Mouse (Mus musculus): ENCODE results near the gene Gm5615. TPM values are rescaled to one million over a fixed set of nuclear protein-coding genes. Genes with fewer than 3 reads are reported as not detected.

Gene Gm5615
- not detected in 2 replicates for polyA plus RNA-seq (2014; fragmentation: Nextera tagmentation; extraction: Ambion mirVana)

GRCm38 (mm10) chr9:36541863-36542262 is at the start of gene Gm5615:
TSS of gene Gm5615 (minus strand) at chr9:36541963.
- Histone ChIP-seq H3K27me3 (replicated peaks; ENCODE audit: control insufficient read depth, insufficient read depth, low read length) (no peaks in the 10 kb centered on the region), H3K4me2 (ENCODE audit: low read depth, low read length) (no peak within 1 kb of the TSS), H3K9ac (ENCODE audit: low read depth, low read length) (no peak within 1 kb of the TSS), H3K4me3 (ENCODE audit: low read depth, low read length) (no peak within 1 kb of the TSS), H3K9me3 (ENCODE audit: control insufficient read depth, low read length) (no peaks in the 10 kb centered on the region), H3K36me3 (ENCODE audit: control insufficient read depth, insufficient read depth, low read length) (no peaks in the 10 kb centered on the region), H3K27ac (replicated peaks; ENCODE audit: low read depth, low read length) (no peak within 1 kb of the TSS), H3K4me1 (ENCODE audit: control insufficient read depth, insufficient read depth, low read length) (no peaks in the 10 kb centered on the region)
- DNase-seq (ENCODE audit: low spot score), result no peak
- ATAC-seq (ENCODE audit: low read depth), result no peak
- 95% methylated on average over 2 of the region's 2 CpGs for WGBS

- no peak for DNase-seq (ENCODE audit: low spot score)
Observed at GRCm38 (mm10) chr9:36582535-36582934, 40.8 kb upstream of the Gm5615 start, which contains the start of gene Gm17689. TSS of gene Gm17689 (minus strand) at chr9:36582635.

GRCm38 (mm10) chr9:36504211-36504610 is 37.6 kb downstream of the Gm5615 start:
- DNase-seq (ENCODE audit: low spot score) (no peak), ATAC-seq (ENCODE audit: low read depth) (no peak)
- WGBS, result 74% methylated on average over 5 of the region's 5 CpGs
- H3K4me2 ChIP-seq (ENCODE audit: low read depth, low read length), result no peak overlapping the region
- no peak overlapping the region for H3K4me3 ChIP-seq (ENCODE audit: low read depth, low read length)
- peaks cover 12% of the 10 kb centered on the region for H3K9me3 ChIP-seq (ENCODE audit: control insufficient read depth, low read length)
- H3K36me3 ChIP-seq (ENCODE audit: control insufficient read depth, insufficient read depth, low read length), result no peaks in the 10 kb centered on the region
- H3K4me1 ChIP-seq (ENCODE audit: control insufficient read depth, insufficient read depth, low read length), result no peaks in the 10 kb centered on the region
- H3K27me3 ChIP-seq (replicated peaks; ENCODE audit: control insufficient read depth, insufficient read depth, low read length), result no peaks in the 10 kb centered on the region
- no peak overlapping the region for H3K27ac ChIP-seq (replicated peaks; ENCODE audit: low read depth, low read length)
- H3K9ac ChIP-seq (ENCODE audit: low read depth, low read length), result no peak overlapping the region

More at GRCm38 (mm10) chr9:36582535-36582934, 40.8 kb upstream of the Gm5615 start, which contains the start of gene Gm17689:
- Histone ChIP-seq H3K9me3 (ENCODE audit: control insufficient read depth, low read length) (no peaks in the 10 kb centered on the region), H3K9ac (ENCODE audit: low read depth, low read length) (no peak within 1 kb of the TSS), H3K4me3 (ENCODE audit: low read depth, low read length) (no peak within 1 kb of the TSS), H3K36me3 (ENCODE audit: control insufficient read depth, insufficient read depth, low read length) (no peaks in the 10 kb centered on the region), H3K4me2 (ENCODE audit: low read depth, low read length) (no peak within 1 kb of the TSS), H3K4me1 (ENCODE audit: control insufficient read depth, insufficient read depth, low read length) (no peaks in the 10 kb centered on the region), H3K27ac (replicated peaks; ENCODE audit: low read depth, low read length) (no peak within 1 kb of the TSS), H3K27me3 (replicated peaks; ENCODE audit: control insufficient read depth, insufficient read depth, low read length) (no peaks in the 10 kb centered on the region)
- WGBS, result 58% methylated on average over 1 of the region's 1 CpGs
- ATAC-seq (ENCODE audit: low read depth), result no peak

- H3K27me3 ChIP-seq (replicated peaks; ENCODE audit: control insufficient read depth, insufficient read depth, low read length), result no peaks in the 10 kb centered on the region
- H3K9me3 ChIP-seq (ENCODE audit: control insufficient read depth, low read length), result 0 out of 2 replicates have a peak, but pooled peaks cover 6% of the 10 kb centered on the region
- 40% methylated on average over 1 of the region's 1 CpGs for WGBS
- H3K4me2 ChIP-seq (ENCODE audit: low read depth, low read length), result no peak overlapping the region
- H3K27ac ChIP-seq (replicated peaks; ENCODE audit: low read depth, low read length), result no peak overlapping the region
- H3K9ac ChIP-seq (ENCODE audit: low read depth, low read length), result no peak overlapping the region
- no peak overlapping the region for H3K4me3 ChIP-seq (ENCODE audit: low read depth, low read length)
- H3K36me3 ChIP-seq (ENCODE audit: control insufficient read depth, insufficient read depth, low read length), result no peaks in the 10 kb centered on the region
- ATAC-seq (ENCODE audit: low read depth) (no peak), DNase-seq (ENCODE audit: low spot score) (no peak)
- H3K4me1 ChIP-seq (ENCODE audit: control insufficient read depth, insufficient read depth, low read length), result no peaks in the 10 kb centered on the region
Observed at GRCm38 (mm10) chr9:36495824-36496223, 45.9 kb downstream of the Gm5615 start.

GRCm38 (mm10) chr9:36494501-36495220 is 47.1 kb downstream of the Gm5615 start:
- Histone ChIP-seq H3K36me3 (ENCODE audit: control insufficient read depth, insufficient read depth, low read length) (no peaks in the 10 kb centered on the region), H3K9me3 (ENCODE audit: control insufficient read depth, low read length) (0 out of 2 replicates have a peak, but pooled peaks cover 6% of the 10 kb centered on the region), H3K4me1 (ENCODE audit: control insufficient read depth, insufficient read depth, low read length) (no peaks in the 10 kb centered on the region), H3K4me3 (ENCODE audit: low read depth, low read length) (no peak overlapping the region), H3K27ac (replicated peaks; ENCODE audit: low read depth, low read length) (no peak overlapping the region), H3K27me3 (replicated peaks; ENCODE audit: control insufficient read depth, insufficient read depth, low read length) (no peaks in the 10 kb centered on the region), H3K4me2 (ENCODE audit: low read depth, low read length) (no peak overlapping the region), H3K9ac (ENCODE audit: low read depth, low read length) (no peak overlapping the region)
- WGBS, result 83% methylated on average over 4 of the region's 4 CpGs
- no peak for ATAC-seq (ENCODE audit: low read depth)
- no peak for DNase-seq (ENCODE audit: low spot score)

Other genes with a start within 250 kb of the Gm5615 start
- gene Gm7257, start 110.1 kb downstream of the Gm5615 start, polyA plus RNA-seq (2014; fragmentation: Nextera tagmentation; extraction: Ambion mirVana), result not detected in 2 replicates
- not detected in 2 replicates for gene Gm9513, start 66.3 kb downstream of the Gm5615 start, polyA plus RNA-seq (2014; fragmentation: Nextera tagmentation; extraction: Ambion mirVana)
- gene Gm17689, start 40.7 kb upstream of the Gm5615 start, polyA plus RNA-seq (2014; fragmentation: Nextera tagmentation; extraction: Ambion mirVana), result not detected in 2 replicates
- not detected in 2 replicates for gene A630095E13Rik, start 101.4 kb upstream of the Gm5615 start, polyA plus RNA-seq (2014; fragmentation: Nextera tagmentation; extraction: Ambion mirVana)
- gene Acrv1, start 151.3 kb upstream of the Gm5615 start, polyA plus RNA-seq (2014; fragmentation: Nextera tagmentation; extraction: Ambion mirVana), result not detected in 2 replicates
- 29.8 and 33.0 TPM in 2 replicates for gene Chek1, start 185.1 kb upstream of the Gm5615 start, polyA plus RNA-seq (2014; fragmentation: Nextera tagmentation; extraction: Ambion mirVana)
- 249 and 264 TPM in 2 replicates for gene Stt3a, start 225.7 kb upstream of the Gm5615 start, polyA plus RNA-seq (2014; fragmentation: Nextera tagmentation; extraction: Ambion mirVana)